Mouse (Mus musculus) megakaryocyte, adult 5-6 weeks (primary cell): ENCODE measurements around the gene Camsap3. TPM values are rescaled to one million over a fixed set of nuclear protein-coding genes. Genes with fewer than 3 reads are reported as not detected.
"Not testable (repeated sequence)": the region's sequence is repeated elsewhere in the genome, so short reads cannot be mapped to it uniquely, and the experiment has no call there.

Experiments
- ATAC-seq: 2 replicates; pipeline ENCODE4 v1.8.0; 2016; ENCODE audit warnings: mild to moderate bottlenecking, inconsistent platforms; ENCODE audit not compliant: poor library complexity, severe bottlenecking
- total RNA-seq, 2 experiments: library from RNA; stranded (forward) in 1 of 2; stranded (reverse) in 1 of 2; fragments of 153-499, 151-499 nt in 1 of 2; fragments of 221-1000, 200-1000 nt in 1 of 2; gene quantifications; 2 replicates each; pipeline versions ENCODE4 v1.2.3 to v1.2.4; 2015 to 2017

The Camsap3 gene
- 0.05 and 0.45 TPM in 2 replicates for total RNA-seq (2015)
- 0.08 TPM in 1 of 2 replicates, not detected in the other for total RNA-seq (2017)

DNA sequence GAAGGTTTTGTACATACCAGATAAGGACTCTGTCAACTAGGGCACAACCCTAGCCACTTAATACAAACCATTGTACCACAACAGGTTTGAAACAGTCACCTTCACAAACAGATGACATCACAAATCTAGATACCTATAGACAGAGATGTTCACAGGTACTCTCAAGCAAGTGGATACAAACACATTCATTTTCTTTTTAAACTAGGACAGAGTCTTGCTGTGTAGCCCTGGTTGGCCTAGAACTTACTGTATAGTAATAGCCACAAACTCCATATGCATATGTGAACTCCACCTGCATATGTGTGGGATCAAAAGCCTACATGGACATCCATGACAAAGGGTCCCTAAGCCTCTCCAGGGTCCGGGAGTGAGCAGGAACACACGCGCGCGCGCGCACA lies at the start of gene Camsap3:
TSS of gene Camsap3 (plus strand) at position 301 of the 398 bp plus-strand sequence.
- no peak for ATAC-seq

DNA sequence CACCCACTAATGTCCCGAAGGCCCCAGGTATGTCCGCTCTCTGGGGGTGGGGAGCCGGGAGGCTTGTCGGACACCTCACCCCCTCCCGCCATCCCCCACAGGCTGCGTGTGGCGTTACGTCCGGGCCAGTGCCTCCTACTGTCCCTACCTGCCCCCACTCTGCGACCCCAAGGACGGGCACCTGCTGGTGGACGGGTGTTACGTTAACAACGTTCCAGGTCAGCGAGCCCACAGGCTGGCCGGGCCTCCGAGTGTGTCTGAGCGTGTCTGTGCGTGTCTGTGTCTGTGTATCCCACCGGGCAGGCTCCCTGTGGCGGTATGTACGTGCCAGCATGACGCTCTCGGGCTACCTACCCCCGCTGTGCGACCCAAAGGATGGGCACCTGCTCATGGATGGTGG lies 49.4 kb upstream of the Camsap3 start:
- no peak for ATAC-seq

GRCm38 (mm10) chr8:3539146-3539545 lies 47.9 kb upstream of the Camsap3 start:
- no peak for ATAC-seq

- no peak for ATAC-seq
Observed at GRCm38 (mm10) chr8:3540076-3540475, 47.0 kb upstream of the Camsap3 start.

DNA sequence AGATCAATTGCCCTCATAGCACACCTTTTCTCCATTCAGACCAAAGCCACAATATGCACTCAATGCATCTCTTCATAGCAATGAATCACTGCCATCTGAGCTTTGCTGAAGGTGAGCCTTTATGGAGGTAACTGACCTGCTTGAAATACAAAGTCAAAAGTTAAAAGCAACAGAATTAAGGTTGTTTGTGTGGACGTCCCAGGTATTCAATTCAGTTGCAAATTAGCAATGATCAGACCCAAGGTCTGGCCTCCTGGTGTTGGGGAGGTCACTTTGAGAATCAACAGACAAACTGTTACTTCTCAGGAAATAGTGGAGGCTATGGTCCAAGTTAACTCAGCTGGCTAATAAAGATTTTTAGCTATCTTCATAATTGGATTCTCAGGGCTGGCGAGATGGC lies 40.6 kb upstream of the Camsap3 start:
- no peak for ATAC-seq

GRCm38 (mm10) chr8:3552240-3552639 lies 34.9 kb upstream of the Camsap3 start:
- ATAC-seq = no peak

- ATAC-seq = no peak
Observed at GRCm38 (mm10) chr8:3556114-3556513, 31.0 kb upstream of the Camsap3 start.

DNA sequence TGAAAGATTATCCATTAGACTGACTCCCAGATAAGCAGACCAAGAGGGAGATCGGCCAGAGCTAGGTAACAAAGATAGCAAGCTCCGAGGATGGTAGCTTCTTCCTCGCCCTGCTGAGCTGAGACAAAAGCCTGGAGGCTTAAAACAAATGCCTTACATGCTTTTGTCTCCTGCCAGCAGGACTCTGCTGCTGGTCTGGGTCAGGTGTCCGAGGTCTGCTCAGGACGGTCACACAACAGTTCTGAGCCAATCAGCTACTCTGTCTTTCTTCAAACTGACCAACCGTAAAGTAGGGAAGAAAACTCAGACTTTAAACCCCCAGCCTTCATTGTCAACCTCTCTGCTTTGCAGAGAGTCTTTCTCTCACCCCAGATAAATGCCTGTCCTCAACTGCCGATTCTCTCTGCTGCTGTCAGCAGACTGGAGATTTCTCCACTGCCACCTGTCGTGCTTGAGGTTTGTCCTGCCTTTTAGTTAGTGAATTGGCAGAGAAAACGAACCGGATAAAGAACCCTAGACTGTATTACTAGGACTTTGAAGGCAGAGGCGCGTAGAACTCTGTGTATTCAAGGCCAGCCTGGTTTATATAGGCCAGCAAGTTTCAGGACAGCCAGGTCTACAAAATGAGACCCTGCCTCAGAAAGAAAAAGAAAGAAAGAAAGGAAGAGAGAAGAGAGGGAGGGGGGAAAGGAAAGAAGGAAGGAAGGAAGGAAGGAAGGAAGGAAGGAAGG lies 19.3 kb upstream of the Camsap3 start, which contains the start of gene C330021F23Rik:
TSS of gene C330021F23Rik (plus strand) at position 350 of the 731 bp plus-strand sequence.
- no peak for ATAC-seq

- ATAC-seq = no peak
Observed at GRCm38 (mm10) chr8:3568378-3568777, 18.7 kb upstream of the Camsap3 start.

- no peak for ATAC-seq
Observed at GRCm38 (mm10) chr8:3569784-3570183, 17.3 kb upstream of the Camsap3 start.

DNA sequence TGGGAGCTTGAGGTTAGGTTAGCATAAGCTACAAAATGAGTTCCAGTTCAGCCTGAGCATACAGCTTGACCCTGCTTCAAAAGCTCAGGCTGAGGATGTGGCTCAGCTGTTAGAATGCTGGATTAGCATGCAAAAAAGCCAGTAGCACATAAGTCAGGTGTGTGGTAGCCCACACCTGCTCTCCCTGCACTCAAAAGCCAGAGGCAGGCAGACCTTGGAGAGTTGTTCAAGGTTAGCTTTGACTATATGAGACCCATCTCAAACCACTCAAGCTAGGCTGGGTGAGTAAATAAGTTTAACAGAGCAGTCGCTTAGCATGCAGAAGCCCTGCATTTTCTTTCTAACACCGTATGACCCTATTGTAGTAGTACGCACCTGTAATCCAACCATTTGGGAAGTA lies 12.5 kb upstream of the Camsap3 start:
- no peak for ATAC-seq

GRCm38 (mm10) chr8:3576211-3576960 lies 10.7 kb upstream of the Camsap3 start:
- no peak for ATAC-seq

DNA sequence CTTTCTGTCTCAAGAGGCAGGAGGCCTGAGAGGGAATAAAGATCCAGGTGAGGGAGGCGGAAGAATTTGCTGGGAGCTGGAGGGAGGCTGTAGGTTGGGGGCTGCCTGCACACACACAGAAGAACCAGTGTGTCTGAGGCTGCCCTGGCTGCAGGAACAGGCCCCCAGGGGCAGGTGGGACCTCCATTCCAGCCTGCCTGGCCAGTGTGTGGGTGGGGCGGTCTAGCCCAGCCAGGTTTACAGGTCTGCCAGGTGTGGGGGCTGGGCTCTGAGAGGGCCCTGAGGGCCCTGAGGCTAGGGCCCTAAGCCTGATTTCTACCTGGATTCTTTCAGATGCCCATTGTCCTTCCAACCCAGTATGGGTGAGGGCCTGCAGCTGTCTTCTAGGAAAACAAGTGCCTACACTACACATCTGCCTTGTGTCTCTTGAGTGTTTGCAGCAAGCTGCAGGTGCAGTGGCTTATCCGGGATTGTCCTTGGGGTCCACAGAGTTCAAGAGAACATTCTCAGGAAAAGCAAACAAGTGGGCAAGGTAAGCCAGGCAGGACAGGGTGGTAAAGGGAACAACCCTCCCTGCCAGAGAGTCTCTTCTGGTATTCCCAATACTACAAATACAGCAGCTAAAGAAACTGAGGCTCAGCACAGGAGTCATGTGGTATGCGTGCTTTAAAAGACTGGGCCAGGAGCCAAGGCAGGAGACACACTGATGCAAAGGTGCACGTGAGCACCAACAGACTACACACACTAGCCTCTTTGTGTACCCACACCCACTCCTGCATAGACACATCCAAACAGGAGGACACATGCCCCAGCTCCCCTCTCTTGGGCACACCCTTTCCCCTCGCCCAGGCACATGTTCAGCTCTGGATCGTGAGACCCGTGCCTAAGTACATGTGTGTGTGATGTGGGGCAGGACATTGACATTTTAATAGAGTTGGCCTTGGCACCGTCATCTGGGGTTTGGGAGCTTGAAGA lies 7.4 kb upstream of the Camsap3 start:
- no peak for ATAC-seq

- not testable (repeated sequence) for ATAC-seq
Observed at GRCm38 (mm10) chr8:3581961-3582360, 5.1 kb upstream of the Camsap3 start.

GRCm38 (mm10) chr8:3586452-3586851 lies 641 bp upstream of the Camsap3 start:
- ATAC-seq = no peak

- peak; percentile 62 for ATAC-seq
Observed at GRCm38 (mm10) chr8:3587391-3588257, 531 bp downstream of the Camsap3 start.

DNA sequence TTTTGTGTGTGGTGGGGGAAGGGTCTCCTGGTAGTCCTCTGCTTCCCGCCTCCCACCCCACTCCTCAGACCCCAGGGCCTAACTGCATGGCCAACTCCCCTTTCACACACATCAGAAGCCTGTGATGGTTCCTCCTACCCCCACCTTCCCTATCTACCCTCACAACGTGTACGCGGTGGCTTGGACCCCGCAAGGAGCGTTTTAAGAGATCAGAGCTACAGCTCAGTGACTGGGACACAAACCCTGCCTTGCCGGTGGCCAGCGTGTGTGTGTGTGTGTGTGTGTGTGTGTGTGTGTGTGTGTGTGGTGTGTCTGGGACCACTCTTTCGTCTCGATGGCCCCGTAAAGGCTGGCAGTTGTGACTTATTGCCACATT lies 1.2 kb downstream of the Camsap3 start:
- no peak for ATAC-seq

DNA sequence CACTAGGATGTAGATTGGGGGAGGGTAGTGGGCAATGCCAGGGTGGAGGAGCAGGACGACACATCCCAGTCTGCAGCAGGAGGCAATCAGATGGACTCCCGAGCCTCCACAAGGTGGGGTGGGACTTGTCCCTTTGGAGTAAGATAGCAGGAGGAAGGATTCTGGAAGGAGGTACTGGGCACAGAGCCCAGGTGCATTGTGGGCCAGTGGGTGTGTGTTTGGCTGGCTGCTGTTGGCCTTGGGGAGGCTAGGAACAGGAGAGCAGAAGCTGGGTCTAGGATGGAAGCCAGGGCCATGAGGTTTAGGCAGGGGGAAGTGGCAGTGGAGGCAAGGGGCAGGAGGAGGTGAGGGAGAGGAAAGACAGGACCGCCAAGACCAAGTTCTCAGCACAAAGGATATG lies 6.4 kb downstream of the Camsap3 start:
- ATAC-seq = no peak

DNA sequence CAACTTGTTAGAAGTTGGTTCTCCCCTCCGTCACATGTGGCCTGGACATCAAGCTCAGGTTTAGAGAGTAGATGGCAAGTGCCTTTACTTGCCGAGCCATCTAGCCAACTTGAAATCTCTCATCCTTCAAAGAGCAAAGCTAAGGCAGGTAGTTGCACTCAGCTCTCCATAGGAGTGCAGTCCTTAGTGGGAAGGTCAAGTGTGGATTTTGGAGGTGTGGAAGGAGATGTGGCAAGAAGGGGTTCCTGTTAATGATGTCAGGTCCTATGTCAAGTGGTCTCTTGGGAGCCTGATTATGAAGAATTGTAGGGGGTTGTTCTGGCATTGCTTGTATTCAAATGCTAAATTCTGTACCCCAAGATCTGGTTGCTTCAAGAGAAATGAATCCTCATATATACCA lies 7.4 kb downstream of the Camsap3 start:
- ATAC-seq = no peak

- ATAC-seq = no peak
Observed at GRCm38 (mm10) chr8:3598054-3598453, 11.0 kb downstream of the Camsap3 start.
